Mouse (Mus musculus): ENCODE data around the gene Coq8b. TPM values are rescaled to one million over a fixed set of nuclear protein-coding genes. Genes with fewer than 3 reads are reported as not detected.
A peak's percentile ranks its signal among the peaks of the same experiment; 100 is the strongest.

Coq8b gene
- polyA plus RNA-seq, 1 experiment from 2014 or later = 26.4 TPM

DNA sequence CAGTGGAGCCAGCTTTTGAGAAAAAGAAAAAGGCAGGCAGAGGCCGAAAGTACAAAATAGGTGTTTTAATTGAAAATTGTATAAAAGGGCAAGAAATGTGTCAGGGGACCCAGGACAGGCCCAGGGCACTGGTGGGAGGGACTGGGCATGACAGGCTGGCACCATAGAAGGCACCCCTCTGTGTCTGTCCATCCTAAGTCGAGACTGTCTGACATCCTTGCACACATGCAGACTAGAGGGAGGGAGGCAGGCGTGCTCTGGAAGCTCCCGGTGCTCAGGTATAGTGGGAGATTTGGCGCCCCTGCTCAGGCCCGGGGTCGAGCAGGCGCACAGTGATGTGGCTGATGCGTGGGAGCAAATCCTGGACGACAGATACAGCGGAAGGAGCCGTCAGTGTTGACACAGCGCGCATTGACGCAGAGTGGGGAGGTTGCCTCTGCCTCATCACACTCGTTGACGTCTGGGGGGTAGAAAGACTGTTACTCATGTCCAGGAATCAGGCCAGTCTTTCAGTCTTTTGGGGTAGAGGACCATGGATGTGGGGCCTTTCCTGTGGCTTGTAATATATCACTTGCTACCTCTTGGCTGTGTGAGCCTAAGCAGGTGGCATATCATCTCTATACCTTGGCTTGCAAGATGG lies 72.4 kb downstream of the Coq8b start:
- WGBS = 87% methylated on average over 17 of the region's 17 CpGs
- ATAC-seq (ENCODE audit: insufficient read depth, low FRiP score) = no peak
- Histone ChIP-seq H3K4me2 (ENCODE audit: low read depth, low read length) (no peak overlapping the region), H3K4me3 (replicated peaks; ENCODE audit: low read length) (no peak overlapping the region), H3K9me3 (replicated peaks; ENCODE audit: control insufficient read depth, low read length) (no peaks in the 10 kb centered on the region), H3K27me3 (ENCODE audit: control insufficient read depth, insufficient read depth, low read length) (no peaks in the 10 kb centered on the region), H3K36me3 (ENCODE audit: control insufficient read depth, insufficient read depth, low read length) (0 out of 2 replicates have a peak, but pooled peaks cover 6% of the 10 kb centered on the region), H3K4me1 (ENCODE audit: control insufficient read depth, insufficient read depth, low read length) (peaks cover 12% of the 10 kb centered on the region), H3K9ac (ENCODE audit: low read length) (no peak overlapping the region), H3K27ac (ENCODE audit: low read length) (no peak overlapping the region)

GRCm38 (mm10) chr7:27306161-27307160 lies 73.6 kb downstream of the Coq8b start:
- Histone ChIP-seq H3K27me3 (ENCODE audit: control insufficient read depth, insufficient read depth, low read length) (no peaks in the 10 kb centered on the region), H3K9ac (ENCODE audit: low read length) (no peak overlapping the region), H3K36me3 (ENCODE audit: control insufficient read depth, insufficient read depth, low read length) (0 out of 2 replicates have a peak, but pooled peaks cover 6% of the 10 kb centered on the region), H3K4me2 (ENCODE audit: low read depth, low read length) (no peak overlapping the region), H3K9me3 (replicated peaks; ENCODE audit: control insufficient read depth, low read length) (no peaks in the 10 kb centered on the region), H3K4me1 (ENCODE audit: control insufficient read depth, insufficient read depth, low read length) (peaks cover 14% of the 10 kb centered on the region), H3K27ac (ENCODE audit: low read length) (no peak overlapping the region), H3K4me3 (replicated peaks; ENCODE audit: low read length) (no peak overlapping the region)
- whole genome bisulfite sequencing = 73% methylated on average over 24 of the region's 24 CpGs
- ATAC-seq (ENCODE audit: insufficient read depth, low FRiP score) = no peak

DNA sequence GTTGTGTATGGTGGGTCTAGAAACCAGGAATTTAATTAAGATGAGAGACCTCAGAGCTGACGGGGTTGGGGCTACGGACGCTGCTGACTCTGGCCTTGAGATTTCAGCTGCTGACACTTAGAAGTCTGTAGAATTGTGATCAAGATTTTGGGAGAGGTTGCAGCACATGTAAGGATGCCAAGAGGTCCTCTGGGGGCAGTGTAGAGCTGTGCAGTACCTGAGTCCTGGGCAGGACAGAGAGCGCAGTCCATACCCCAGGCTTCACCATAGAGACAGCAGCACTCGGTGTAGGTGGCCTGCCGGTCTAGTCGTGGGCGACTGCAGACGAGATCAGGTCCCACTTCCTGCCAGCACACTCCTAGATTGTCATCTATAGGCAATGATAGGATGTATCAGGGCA lies 74.7 kb downstream of the Coq8b start:
- H3K9me3 ChIP-seq (replicated peaks; ENCODE audit: control insufficient read depth, low read length) = no peaks in the 10 kb centered on the region
- no peak for ATAC-seq (ENCODE audit: insufficient read depth, low FRiP score)
- 77% methylated on average over 9 of the region's 9 CpGs for WGBS
- H3K4me3 ChIP-seq (replicated peaks; ENCODE audit: low read length) = no peak overlapping the region
- H3K4me1 ChIP-seq (ENCODE audit: control insufficient read depth, insufficient read depth, low read length) = peaks cover 14% of the 10 kb centered on the region
- no peaks in the 10 kb centered on the region for H3K27me3 ChIP-seq (ENCODE audit: control insufficient read depth, insufficient read depth, low read length)
- H3K27ac ChIP-seq (ENCODE audit: low read length) = no peak overlapping the region
- no peak overlapping the region for H3K9ac ChIP-seq (ENCODE audit: low read length)
- H3K4me2 ChIP-seq (ENCODE audit: low read depth, low read length) = no peak overlapping the region
- H3K36me3 ChIP-seq (ENCODE audit: control insufficient read depth, insufficient read depth, low read length) = 0 out of 2 replicates have a peak, but pooled peaks cover 6% of the 10 kb centered on the region

MicroRNAs within 50 kb of the gene (microRNA counts, 519-probe panel; counts per million panel counts)
- microRNA mmu-miR-1191 = not detected

Small RNA genes lying within 50 kb of the gene (microRNA-seq; reads per million reads assigned to microRNA genes)
- 2.0 reads per million, percentile 7 among the genes with 10 or more reads in this experiment for gene Mir1191

Other genes starting within 250 kb of the Coq8b start
- gene Cyp2a12, start 203.9 kb upstream of the Coq8b start, polyA plus RNA-seq (2015; fragmentation: Nextera tagmentation; extraction: Ambion mirVana) = 0.14 and 0.22 TPM in 2 replicates
- 137 and 195 TPM in 2 replicates for gene Cyp2f2, start 113.1 kb upstream of the Coq8b start, polyA plus RNA-seq (2015; fragmentation: Nextera tagmentation; extraction: Ambion mirVana)
- 0.18 and 0.31 TPM in 2 replicates for gene Cyp2t4, start 79.3 kb upstream of the Coq8b start, polyA plus RNA-seq (2015; fragmentation: Nextera tagmentation; extraction: Ambion mirVana)
- gene Egln2, start 66.2 kb upstream of the Coq8b start, polyA plus RNA-seq (2015; fragmentation: Nextera tagmentation; extraction: Ambion mirVana) = 55.8 and 56.3 TPM in 2 replicates
- gene Rab4b, start 54.1 kb upstream of the Coq8b start, polyA plus RNA-seq (2015; fragmentation: Nextera tagmentation; extraction: Ambion mirVana) = 68.9 and 72.7 TPM in 2 replicates
- gene Gm21983, start 51.9 kb upstream of the Coq8b start, polyA plus RNA-seq (2015; fragmentation: Nextera tagmentation; extraction: Ambion mirVana) = not detected in 2 replicates
- 8.0 and 9.3 TPM in 2 replicates for gene Mia, start 51.9 kb upstream of the Coq8b start, polyA plus RNA-seq (2015; fragmentation: Nextera tagmentation; extraction: Ambion mirVana)
- gene BC024978, start 37.2 kb upstream of the Coq8b start, polyA plus RNA-seq (2015; fragmentation: Nextera tagmentation; extraction: Ambion mirVana) = 3.2 TPM in 2 replicates
- 184 and 213 TPM in 2 replicates for gene Snrpa, start 36.8 kb upstream of the Coq8b start, polyA plus RNA-seq (2015; fragmentation: Nextera tagmentation; extraction: Ambion mirVana)
- 10.3 and 11.0 TPM in 2 replicates for gene Itpkc, start 4.4 kb upstream of the Coq8b start, polyA plus RNA-seq (2015; fragmentation: Nextera tagmentation; extraction: Ambion mirVana)
- 13.7 and 15.8 TPM in 2 replicates for gene Numbl, start 25.4 kb downstream of the Coq8b start, polyA plus RNA-seq (2015; fragmentation: Nextera tagmentation; extraction: Ambion mirVana)
- gene Ltbp4, start 104.7 kb downstream of the Coq8b start, polyA plus RNA-seq (2015; fragmentation: Nextera tagmentation; extraction: Ambion mirVana) = 170 and 202 TPM in 2 replicates
- 41.0 and 41.7 TPM in 2 replicates for gene Shkbp1, start 123.0 kb downstream of the Coq8b start, polyA plus RNA-seq (2015; fragmentation: Nextera tagmentation; extraction: Ambion mirVana)
- 3.0 TPM in 1 of 2 replicates, not detected in the other for gene Gm20479, start 124.4 kb downstream of the Coq8b start, polyA plus RNA-seq (2015; fragmentation: Nextera tagmentation; extraction: Ambion mirVana)
- 0.50 and 0.57 TPM in 2 replicates for gene Sptbn4, start 214.7 kb downstream of the Coq8b start, polyA plus RNA-seq (2015; fragmentation: Nextera tagmentation; extraction: Ambion mirVana)
- 112 and 113 TPM in 2 replicates for gene Blvrb, start 215.0 kb downstream of the Coq8b start, polyA plus RNA-seq (2015; fragmentation: Nextera tagmentation; extraction: Ambion mirVana)
- gene Sertad3, start 240.7 kb downstream of the Coq8b start, polyA plus RNA-seq (2015; fragmentation: Nextera tagmentation; extraction: Ambion mirVana) = 38.1 and 39.4 TPM in 2 replicates